Mouse (Mus musculus): ENCODE results near the gene Tacr2.
A peak's percentile ranks its signal among the peaks of the same experiment; 100 is the strongest.

Gene Tacr2

GRCm38 (mm10) chr10:62239270-62239669 lies 13.0 kb upstream of the Tacr2 start:
- DNase-seq (ENCODE audit: low read depth, low spot score), result no peak

DNA sequence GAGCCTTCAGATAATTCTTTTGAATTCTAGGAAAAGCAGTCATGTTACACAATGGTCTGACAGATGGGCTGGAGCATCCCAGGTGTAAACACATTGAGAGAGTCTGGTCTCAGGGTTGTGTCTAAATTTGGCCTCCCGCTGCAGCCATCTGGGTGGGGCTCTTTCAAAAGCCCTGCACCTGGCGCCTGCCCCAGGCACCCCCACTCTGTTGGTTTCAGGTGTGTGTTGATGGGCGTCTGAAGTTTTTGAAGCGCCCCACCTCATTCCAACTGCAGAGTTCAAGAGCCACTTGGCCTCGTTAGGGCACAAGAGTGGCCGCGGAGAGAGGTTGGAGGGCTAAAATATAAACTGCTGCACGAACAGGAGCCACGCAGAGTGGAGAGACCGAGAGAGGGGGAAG lies 9.9 kb upstream of the Tacr2 start:
- no peak for DNase-seq (ENCODE audit: low read depth, low spot score)

DNA sequence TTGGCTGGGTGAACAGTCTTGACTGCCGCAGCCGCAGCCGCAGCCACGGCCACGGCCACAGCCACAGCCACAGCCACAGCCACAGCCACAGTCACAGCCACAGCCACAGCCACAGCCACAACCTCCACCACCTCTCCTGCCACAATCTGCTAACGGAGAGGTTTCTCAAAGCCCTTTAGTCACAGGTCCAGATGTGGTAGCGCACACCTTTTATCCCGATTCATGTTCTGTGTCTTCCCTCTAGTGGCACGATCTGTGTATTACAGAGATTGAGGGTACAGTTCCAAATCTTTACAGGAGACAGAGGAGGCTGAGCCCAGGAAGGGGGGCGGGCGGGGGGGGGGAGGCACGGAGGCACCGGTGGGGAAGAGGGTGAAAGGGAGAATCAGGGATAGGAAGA lies 9.3 kb upstream of the Tacr2 start:
- peak; percentile 13 for DNase-seq (ENCODE audit: low read depth, low spot score)

GRCm38 (mm10) chr10:62244067-62244466 lies 8.2 kb upstream of the Tacr2 start:
- DNase-seq (ENCODE audit: low read depth, low spot score), result no peak

DNA sequence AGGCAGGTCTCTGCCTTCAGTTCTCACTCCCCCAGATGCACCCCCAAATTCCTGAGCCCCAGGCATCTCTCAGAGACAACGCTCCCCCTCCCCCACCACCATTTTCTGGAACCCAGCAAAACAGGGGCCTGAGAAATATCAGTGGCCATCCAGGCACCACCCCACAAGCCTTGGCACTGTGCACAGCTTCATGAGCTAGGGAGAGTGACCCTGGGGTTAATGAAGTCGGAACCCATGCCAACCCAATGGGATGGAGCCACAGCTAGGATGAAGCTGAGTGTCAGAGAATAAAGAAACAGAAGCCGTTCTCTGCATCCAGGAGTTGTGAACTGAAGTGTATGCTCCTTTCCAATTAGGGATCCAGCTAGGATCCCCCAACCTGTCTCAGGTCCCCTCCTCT lies 5.1 kb upstream of the Tacr2 start:
- no peak for DNase-seq (ENCODE audit: low read depth, low spot score)

DNA sequence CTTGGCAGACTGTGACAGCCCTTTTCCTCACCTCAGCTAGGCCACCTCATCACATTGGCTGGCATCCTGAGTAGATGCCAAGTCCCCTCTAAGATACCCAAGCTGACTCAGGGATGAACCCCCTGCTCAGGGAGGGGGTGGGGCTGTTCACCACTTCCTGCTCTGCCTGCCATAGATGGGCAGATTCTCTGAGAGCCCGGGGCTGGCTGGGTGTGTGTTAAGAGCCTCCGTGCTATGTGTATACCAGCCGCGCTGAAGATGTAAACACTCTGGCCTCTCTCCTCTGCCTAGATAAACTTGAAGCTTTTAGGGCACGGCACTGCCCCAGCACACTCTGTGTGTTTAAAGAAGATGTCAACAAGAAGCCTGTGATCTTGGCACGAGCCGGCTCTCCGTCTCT lies 4.4 kb upstream of the Tacr2 start:
- peak; percentile 35 for DNase-seq (ENCODE audit: low read depth, low spot score)

GRCm38 (mm10) chr10:62252496-62253235 lies 428 bp downstream of the Tacr2 start:
- DNase-seq (ENCODE audit: low read depth, low spot score), result no peak

GRCm38 (mm10) chr10:62258298-62258697 lies 6.1 kb downstream of the Tacr2 start:
- DNase-seq (ENCODE audit: low read depth, low spot score), result no peak

- peak; percentile 89 for DNase-seq (ENCODE audit: low read depth, low spot score)
Measured at GRCm38 (mm10) chr10:62261115-62261886, 9.1 kb downstream of the Tacr2 start.

GRCm38 (mm10) chr10:62264299-62264698 lies 12.1 kb downstream of the Tacr2 start:
- DNase-seq (ENCODE audit: low read depth, low spot score), result no peak

DNA sequence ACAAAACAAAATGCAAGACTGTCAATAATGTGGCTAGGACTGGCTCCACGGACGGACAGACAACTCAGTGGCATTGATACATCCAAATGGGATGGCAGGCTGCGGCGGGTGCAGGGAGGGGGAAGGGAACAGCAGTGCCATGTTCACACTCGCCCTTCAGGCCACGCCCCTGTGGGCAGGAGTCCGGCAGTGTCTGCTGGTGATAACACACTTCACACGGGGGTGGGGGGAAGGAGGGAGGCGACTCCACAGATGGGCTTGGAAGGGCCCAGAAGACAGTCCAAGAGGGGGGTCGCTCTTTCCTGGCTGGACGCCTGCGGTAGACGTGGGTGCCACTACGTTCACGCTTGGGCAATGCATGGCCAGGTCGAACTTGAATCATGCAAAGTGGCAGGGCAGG lies 17.0 kb downstream of the Tacr2 start:
- DNase-seq (ENCODE audit: low read depth, low spot score), result no peak

DNA sequence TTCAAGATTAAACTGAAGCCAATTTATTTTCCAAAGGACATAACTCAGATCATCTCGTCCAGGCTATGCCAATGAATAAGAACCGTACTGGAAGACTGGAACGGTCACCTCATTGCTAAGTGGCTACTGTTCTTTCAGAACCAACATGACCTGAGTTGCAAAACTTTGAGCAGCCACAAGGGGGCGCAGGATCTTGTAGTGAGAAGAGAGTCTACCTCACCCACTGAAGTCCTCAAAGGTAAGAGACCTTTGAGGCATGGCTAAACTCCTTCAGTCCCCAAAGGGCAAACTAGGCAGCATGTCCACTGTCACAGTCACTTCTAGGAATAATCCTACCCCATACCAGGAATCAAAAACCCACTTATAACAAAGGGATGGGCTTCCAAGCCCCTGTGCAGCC lies 23.0 kb downstream of the Tacr2 start:
- peak; percentile 86 for DNase-seq (ENCODE audit: low read depth, low spot score)

DNA sequence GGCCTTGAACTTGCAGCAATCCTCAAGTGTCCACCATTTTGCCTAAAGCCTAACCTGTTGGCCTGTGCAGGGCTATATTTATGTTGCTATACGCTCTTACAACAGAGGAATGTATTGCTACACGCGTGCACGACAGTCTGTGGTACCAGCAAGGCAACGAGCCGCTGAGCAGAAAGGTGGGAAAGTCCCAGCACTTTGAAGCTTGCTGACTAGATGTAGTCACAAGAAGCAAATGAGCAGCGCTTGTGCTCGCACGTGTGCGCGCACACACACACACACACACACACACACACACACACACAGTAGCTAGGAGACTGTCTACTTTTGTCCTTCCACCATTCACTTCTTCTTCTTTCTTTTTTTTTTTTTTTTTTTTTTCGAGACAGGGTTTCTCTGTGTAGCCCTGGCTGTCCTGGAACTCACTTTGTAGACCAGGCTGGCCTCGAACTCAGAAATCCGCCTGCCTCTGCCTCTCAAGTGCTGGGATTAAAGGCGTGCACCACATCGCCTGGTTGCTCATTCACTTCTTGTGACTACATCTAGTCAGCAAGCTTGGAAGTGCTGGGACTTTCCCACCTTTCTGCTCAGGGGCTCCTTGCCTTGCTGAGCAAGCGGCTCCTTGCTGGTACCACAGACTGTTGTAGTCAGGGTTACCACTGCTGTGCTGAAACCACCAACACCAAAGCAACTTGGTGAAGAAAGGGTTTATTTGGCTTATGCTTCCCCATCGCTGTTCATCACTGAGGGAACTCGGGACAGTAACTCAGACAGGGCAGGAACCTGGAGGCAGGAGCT lies 25.5 kb downstream of the Tacr2 start:
- DNase-seq (ENCODE audit: low read depth, low spot score), result peak; percentile 76

GRCm38 (mm10) chr10:62279066-62279465 lies 26.8 kb downstream of the Tacr2 start:
- no peak for DNase-seq (ENCODE audit: low read depth, low spot score)

- no peak for DNase-seq (ENCODE audit: low read depth, low spot score)
Measured at GRCm38 (mm10) chr10:62279671-62280070, 27.4 kb downstream of the Tacr2 start.

GRCm38 (mm10) chr10:62282782-62283181 lies 30.5 kb downstream of the Tacr2 start:
- DNase-seq (ENCODE audit: low read depth, low spot score), result no peak

GRCm38 (mm10) chr10:62283206-62283792 lies 31.1 kb downstream of the Tacr2 start:
- no peak for DNase-seq (ENCODE audit: low read depth, low spot score)

GRCm38 (mm10) chr10:62287460-62288124 lies 35.4 kb downstream of the Tacr2 start:
- no peak for DNase-seq (ENCODE audit: low read depth, low spot score)

DNA sequence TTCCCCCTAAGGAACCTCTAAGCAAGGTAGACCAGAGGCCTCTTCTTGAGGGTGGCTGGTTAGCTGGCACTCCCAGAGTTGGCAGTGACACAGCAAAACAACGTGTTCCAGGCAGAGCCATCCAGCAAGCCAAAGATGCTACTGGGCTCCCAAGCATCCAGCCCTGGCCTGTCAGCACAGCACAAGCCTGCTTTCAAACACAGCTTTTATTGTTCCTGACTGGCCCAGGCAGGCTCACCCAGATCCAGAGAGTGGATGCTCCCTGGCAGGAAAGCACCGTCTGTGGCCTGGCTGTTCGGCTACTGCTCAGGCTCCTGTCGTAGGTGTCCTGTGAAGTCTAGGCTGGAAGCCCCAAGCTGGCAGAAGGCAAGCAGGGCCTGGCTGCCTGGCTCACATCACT lies 41.9 kb downstream of the Tacr2 start:
- no peak for DNase-seq (ENCODE audit: low read depth, low spot score)

DNA sequence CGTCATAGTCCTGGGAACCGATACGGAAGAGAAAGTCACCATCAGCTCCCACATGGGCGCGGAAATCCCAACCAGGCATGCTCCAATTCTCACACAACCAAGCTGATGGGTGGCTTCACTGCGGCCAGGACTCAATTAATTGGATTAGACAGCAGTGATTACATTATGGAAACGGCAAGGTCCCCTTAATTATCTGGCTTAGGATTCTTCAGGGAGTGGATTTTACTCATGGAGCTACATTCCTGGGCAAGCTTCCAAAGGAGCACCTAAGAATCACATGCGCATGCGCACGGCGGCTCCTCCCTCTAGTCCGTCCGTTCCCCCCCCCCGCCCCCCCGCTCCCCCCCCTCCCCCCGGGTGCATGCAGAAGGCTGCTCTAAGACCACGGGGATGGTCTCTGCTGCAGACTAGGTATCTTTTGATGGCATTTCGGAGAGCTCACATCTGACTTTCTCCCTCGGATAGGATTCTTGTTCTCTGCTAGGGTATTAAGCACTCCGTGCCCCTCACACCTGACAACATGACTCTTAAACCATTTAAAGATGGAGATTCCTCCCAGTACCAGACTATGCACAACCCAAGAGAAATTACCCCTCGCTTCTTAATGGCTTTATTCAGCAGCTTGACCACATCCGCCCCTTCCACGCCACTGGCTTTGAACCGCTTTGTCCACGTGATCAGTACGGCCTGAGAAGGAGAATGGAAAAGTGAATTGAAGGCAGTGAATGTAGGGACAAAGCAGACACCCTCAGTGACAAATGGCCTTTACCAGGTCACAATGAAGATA lies 44.0 kb downstream of the Tacr2 start:
- no peak for DNase-seq (ENCODE audit: low read depth, low spot score)

Measured in CD4-positive, CD25-positive, alpha-beta regulatory T cell, adult 2 months (primary cell).